Mouse (Mus musculus) CH12.LX (cell line): ENCODE data around the gene Olfr96. TPM values are rescaled to one million over a fixed set of nuclear protein-coding genes. Genes with fewer than 3 reads are reported as not detected.

Experiments used
- DNase-seq: peaks from one replicate; pipeline ENCODE4 v3.0.0-alpha.2; 2013; ENCODE audit errors: extremely low read depth
- H3K27ac ChIP-seq: 2 replicates; pipeline ENCODE4 v1.5.1; 2012; ENCODE audit warnings: low read depth, mild to moderate bottlenecking, control low read depth, moderate library complexity; ENCODE audit not compliant: insufficient read depth
- H3K27me3 ChIP-seq: replicated peaks from 2 replicates; pipeline ENCODE3; 2012; ENCODE audit warnings: inconsistent platforms
- H3K36me3 ChIP-seq, 2 experiments: replicated peaks in 1 of 2; 2 replicates each; pipeline versions ENCODE3 to v1.6.1; 2012; ENCODE audit warnings: inconsistent platforms in 1 of 2, low read length in 1 of 2, mild to moderate bottlenecking in 1 of 2, mixed read lengths in 1 of 2, moderate library complexity in 1 of 2; ENCODE audit not compliant: control insufficient read depth in 1 of 2, insufficient read depth in 1 of 2
- H3K4me1 ChIP-seq, 2 experiments: 2 replicates each; pipeline ENCODE4 v1.6.1; 2012; ENCODE audit warnings: inconsistent platforms in 1 of 2, moderate library complexity in 1 of 2; ENCODE audit not compliant: insufficient read depth in 2 of 2, control insufficient read depth in 1 of 2
- H3K4me2 ChIP-seq: 2 replicates; pipeline ENCODE4 v1.6.1; 2012; ENCODE audit warnings: low read depth, mild to moderate bottlenecking, control low read depth; ENCODE audit not compliant: poor library complexity, insufficient read depth, severe bottlenecking
- H3K4me3 ChIP-seq, 3 experiments: fragments of 150-350 bp in 1 of 3; sonication (generic) in 1 of 3; replicated peaks in 1 of 3; 2 replicates each; pipeline versions ENCODE3 to v1.5.1; 2011 to 2012; ENCODE audit warnings: low read depth in 2 of 3, low read length in 2 of 3, mild to moderate bottlenecking in 2 of 3, moderate library complexity in 2 of 3, control low read depth in 1 of 3, improper control_type of control experiment in 1 of 3, inconsistent platforms in 1 of 3, mixed read lengths in 1 of 3; ENCODE audit not compliant: poor library complexity in 1 of 3
- H3K79me2 ChIP-seq: replicated peaks from 2 replicates; pipeline ENCODE4 v1.6.1; 2012; ENCODE audit warnings: mild to moderate bottlenecking, moderate library complexity; ENCODE audit not compliant: control insufficient read depth, poor library complexity, insufficient read depth, severe bottlenecking; ENCODE audit errors: extremely low read depth
- H3K9ac ChIP-seq: 2 replicates; pipeline ENCODE4 v1.6.1; 2012; ENCODE audit warnings: low read depth, mild to moderate bottlenecking, control low read depth, moderate library complexity; ENCODE audit not compliant: insufficient read depth
- H3K9me3 ChIP-seq: replicated peaks from 2 replicates; pipeline ENCODE3; 2012; ENCODE audit warnings: low read length, inconsistent platforms, mixed read lengths
- BHLHE40 ChIP-seq: IDR thresholded peaks from 2 replicates; pipeline ENCODE4 v1.6.1; 2011; ENCODE audit warnings: mild to moderate bottlenecking, low read depth, low read length, improper control_type of control experiment
- CHD1 ChIP-seq: IDR thresholded peaks from 2 replicates; pipeline ENCODE4 v1.6.1; 2012; ENCODE audit warnings: low read depth, low read length, improper control_type of control experiment, inconsistent platforms
- CHD2 ChIP-seq: IDR thresholded peaks from 2 replicates; pipeline ENCODE4 v1.6.1; 2011; ENCODE audit warnings: low read length, improper control_type of control experiment
- CTCF ChIP-seq, 2 experiments: IDR thresholded peaks in 1 of 2; conservative IDR thresholded peaks in 1 of 2; 2 replicates each; pipeline ENCODE4 v1.5.1; 2011 to 2012; ENCODE audit warnings: low read depth in 2 of 2, low read length in 2 of 2, improper control_type of control experiment in 1 of 2, inconsistent platforms in 1 of 2, mild to moderate bottlenecking in 1 of 2, moderate library complexity in 1 of 2
- E2F4 ChIP-seq: IDR thresholded peaks from 2 replicates; pipeline ENCODE4 v1.6.1; 2011; ENCODE audit warnings: low read depth, low read length, improper control_type of control experiment; ENCODE audit not compliant: insufficient replicate concordance
- ELF1 ChIP-seq: IDR thresholded peaks from 2 replicates; pipeline ENCODE4 v1.6.1; 2014; ENCODE audit warnings: low read depth, mild to moderate bottlenecking, inconsistent platforms, low read length, improper control_type of control experiment
- EP300 ChIP-seq: IDR thresholded peaks from 2 replicates; pipeline ENCODE4 v1.6.1; 2011; ENCODE audit warnings: low read length, improper control_type of control experiment
- ETS1 ChIP-seq: conservative IDR thresholded peaks from 2 replicates; pipeline ENCODE4 v1.6.1; 2012; ENCODE audit warnings: low read depth, mild to moderate bottlenecking, inconsistent platforms, low read length, improper control_type of control experiment, moderate library complexity
- GABPA ChIP-seq: IDR thresholded peaks from 2 replicates; pipeline ENCODE4 v1.6.1; 2012; ENCODE audit warnings: low read depth, low read length, improper control_type of control experiment, inconsistent platforms; ENCODE audit not compliant: insufficient replicate concordance
- HCFC1 ChIP-seq: IDR thresholded peaks from 2 replicates; pipeline ENCODE4 v1.6.1; 2012; ENCODE audit warnings: low read depth, mild to moderate bottlenecking, inconsistent platforms, low read length, improper control_type of control experiment
- IRF4 ChIP-seq: IDR thresholded peaks from 2 replicates; pipeline ENCODE4 v1.6.1; 2014; ENCODE audit warnings: low read depth, mild to moderate bottlenecking, inconsistent platforms, low read length, improper control_type of control experiment
- JUN ChIP-seq: IDR thresholded peaks from 2 replicates; pipeline ENCODE4 v1.6.1; 2011; ENCODE audit warnings: low read depth, mild to moderate bottlenecking, low read length, improper control_type of control experiment, moderate library complexity; ENCODE audit not compliant: insufficient read depth
- JUND ChIP-seq: conservative IDR thresholded peaks from 2 replicates; pipeline ENCODE4 v1.6.1; 2011; ENCODE audit warnings: low read depth, low read length, improper control_type of control experiment
- KAT2A ChIP-seq: IDR thresholded peaks from 2 replicates; pipeline ENCODE4 v1.6.1; 2012; ENCODE audit warnings: low read length, improper control_type of control experiment, inconsistent platforms; ENCODE audit not compliant: insufficient replicate concordance
- MAFK ChIP-seq: IDR thresholded peaks from 2 replicates; pipeline ENCODE4 v1.6.1; 2011; ENCODE audit warnings: low read length, improper control_type of control experiment; ENCODE audit not compliant: insufficient replicate concordance
- MAX ChIP-seq: IDR thresholded peaks from 2 replicates; pipeline ENCODE4 v1.6.1; 2011; ENCODE audit warnings: low read length, improper control_type of control experiment
- MAZ ChIP-seq: IDR thresholded peaks from 2 replicates; pipeline ENCODE4 v1.6.1; 2012; ENCODE audit warnings: low read depth, mild to moderate bottlenecking, inconsistent platforms, low read length, improper control_type of control experiment, moderate library complexity
- MEF2A ChIP-seq: IDR thresholded peaks from 2 replicates; pipeline ENCODE4 v1.6.1; 2014; ENCODE audit warnings: low read depth, mild to moderate bottlenecking, inconsistent platforms, low read length, improper control_type of control experiment, borderline replicate concordance
- MXI1 ChIP-seq: IDR thresholded peaks from 2 replicates; pipeline ENCODE4 v1.6.1; 2011; ENCODE audit warnings: mild to moderate bottlenecking, low read depth, low read length, improper control_type of control experiment
- MYC ChIP-seq: IDR thresholded peaks from 2 replicates; pipeline ENCODE4 v1.6.1; 2011; ENCODE audit warnings: low read depth, mild to moderate bottlenecking, improper control_type of control experiment, low read length
- NELFE ChIP-seq: IDR thresholded peaks from 2 replicates; pipeline ENCODE4 v1.6.1; 2011; ENCODE audit warnings: low read depth, low read length, improper control_type of control experiment
- NRF1 ChIP-seq: IDR thresholded peaks from 2 replicates; pipeline ENCODE4 v1.6.1; 2014; ENCODE audit warnings: low read depth, mild to moderate bottlenecking, inconsistent platforms, low read length, improper control_type of control experiment, moderate library complexity
- PAX5 ChIP-seq: IDR thresholded peaks from 2 replicates; pipeline ENCODE4 v1.6.1; 2012; ENCODE audit warnings: low read length, inconsistent platforms, mixed read lengths
- POLR2A ChIP-seq: IDR thresholded peaks from 2 replicates; pipeline ENCODE4 v1.6.1; 2011; ENCODE audit warnings: low read depth, mild to moderate bottlenecking, improper control_type of control experiment, low read length
- POLR2AphosphoS2 ChIP-seq: IDR thresholded peaks from 2 replicates; pipeline ENCODE4 v1.6.1; 2011; ENCODE audit warnings: low read depth, low read length, improper control_type of control experiment
- RAD21 ChIP-seq: IDR thresholded peaks from 2 replicates; pipeline ENCODE4 v1.6.1; 2011; ENCODE audit warnings: low read depth, mild to moderate bottlenecking, low read length, improper control_type of control experiment, moderate library complexity
- RCOR1 ChIP-seq: conservative IDR thresholded peaks from 2 replicates; pipeline ENCODE4 v1.6.1; 2012; ENCODE audit warnings: low read depth, mild to moderate bottlenecking, inconsistent platforms, low read length, improper control_type of control experiment
- SIN3A ChIP-seq: IDR thresholded peaks from 2 replicates; pipeline ENCODE4 v1.6.1; 2012; ENCODE audit warnings: low read length, improper control_type of control experiment, inconsistent platforms
- SMC3 ChIP-seq: IDR thresholded peaks from 2 replicates; pipeline ENCODE4 v1.6.1; 2011; ENCODE audit warnings: low read depth, low read length, improper control_type of control experiment
- TBP ChIP-seq: conservative IDR thresholded peaks from 2 replicates; pipeline ENCODE4 v1.6.1; 2011; ENCODE audit warnings: low read depth, low read length, improper control_type of control experiment
- TCF12 ChIP-seq: IDR thresholded peaks from 2 replicates; pipeline ENCODE4 v1.6.1; 2014; ENCODE audit warnings: low read depth, mild to moderate bottlenecking, inconsistent platforms, low read length, improper control_type of control experiment
- UBTF ChIP-seq: IDR thresholded peaks from 2 replicates; pipeline ENCODE4 v1.6.1; 2012; ENCODE audit warnings: low read depth, mild to moderate bottlenecking, inconsistent platforms, low read length, improper control_type of control experiment, moderate library complexity
- USF1 ChIP-seq: IDR thresholded peaks from 2 replicates; pipeline ENCODE4 v1.6.1; 2014; ENCODE audit warnings: low read depth, mild to moderate bottlenecking, inconsistent platforms, low read length, improper control_type of control experiment
- USF2 ChIP-seq: conservative IDR thresholded peaks from 2 replicates; pipeline ENCODE4 v1.6.1; 2011; ENCODE audit warnings: low read depth, low read length, improper control_type of control experiment
- ZC3H11A ChIP-seq: IDR thresholded peaks from 2 replicates; pipeline ENCODE4 v1.6.1; 2012; ENCODE audit warnings: low read depth, mild to moderate bottlenecking, inconsistent platforms, low read length, improper control_type of control experiment
- ZKSCAN1 ChIP-seq: IDR thresholded peaks from 2 replicates; pipeline ENCODE4 v1.6.1; 2012; ENCODE audit warnings: low read depth, inconsistent platforms, low read length, improper control_type of control experiment, borderline replicate concordance
- ZMIZ1 ChIP-seq: IDR thresholded peaks from 2 replicates; pipeline ENCODE4 v1.6.1; 2012; ENCODE audit warnings: low read depth, mild to moderate bottlenecking, inconsistent platforms, low read length, improper control_type of control experiment
- ZNF384 ChIP-seq: IDR thresholded peaks from 2 replicates; pipeline ENCODE4 v1.6.1; 2012; ENCODE audit warnings: low read depth, low read length, improper control_type of control experiment, inconsistent platforms
- dilution Hi-C: fragments of 300-500 bp; cut with MboI; formaldehyde crosslinking; loops from 2 replicates; pipeline ENCODE4 v1.14.3; 2020; ENCODE audit warnings: low sequenced_read_pairs; ENCODE audit not compliant: extremely low pct_unique_long_range_greater_than_20kb, extremely low pct_ligation_motif_present
- in situ Hi-C: fragments of 300-500 bp; cut with MboI; formaldehyde crosslinking; loops from 3 replicates; pipeline ENCODE4 v1.14.3; 2019; ENCODE audit warnings: low sequenced_read_pairs, low pct_ligation_motif_present, low pct_unique_long_range_greater_than_20kb, mixed read lengths
- polyA plus RNA-seq: library from polyadenylated mRNA; unstranded; fragments of >175 nt; gene quantifications from 2 replicates; pipeline ENCODE4 v1.2.1, GENCODE M21; 2012; ENCODE audit warnings: low read depth; ENCODE audit not compliant: insufficient read length
- total RNA-seq, 2 experiments: library from RNA; depleted of rRNA; stranded (reverse); fragments of 300-350 nt in 1 of 2; fragments of >200 nt in 1 of 2; gene quantifications; 2 replicates each; pipeline ENCODE4 v1.2.3; 2012 to 2014

The Olfr96 gene
- total and polyA plus RNA-seq, 3 experiments, result not detected

DNA sequence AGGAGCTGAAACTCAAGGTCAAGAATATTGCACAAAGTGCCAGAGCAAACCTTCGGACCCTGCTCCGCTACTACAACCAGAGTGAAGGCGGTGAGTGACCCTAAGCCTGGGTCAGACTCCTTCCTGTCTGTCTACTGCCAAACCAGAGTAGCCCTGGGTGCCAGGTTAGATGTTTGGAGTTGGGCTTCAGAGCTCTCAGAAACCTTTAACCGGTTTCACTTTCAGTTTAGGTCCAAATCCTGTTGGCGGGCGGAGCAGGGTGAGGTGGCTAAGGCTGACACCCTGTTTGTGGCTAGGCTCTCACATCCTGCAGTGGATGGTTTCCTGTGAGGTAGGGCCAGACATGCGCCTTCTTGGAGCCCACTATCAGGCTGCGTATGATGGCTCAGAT lies 50.8 kb downstream of the Olfr96 start:
- Histone ChIP-seq H3K36me3 (peaks cover 24 to 43% of the 10 kb centered on the region in 2 experiments), H3K9ac (peak overlapping the region; percentile 82), H3K27ac (peak overlapping the region; percentile 86), H3K4me3 (peak overlapping the region; percentile 76 to 90 (median 80)), H3K9me3 (no peaks in the 10 kb centered on the region), H3K79me2 (peaks cover 28% of the 10 kb centered on the region), H3K4me1 (peaks cover 6 to 41% of the 10 kb centered on the region in 2 experiments), H3K4me2 (peak overlapping the region; percentile 60), H3K27me3 (no peaks in the 10 kb centered on the region)
- DNase-seq, result peak; percentile 88
- in situ Hi-C loops (no loop called here), dilution Hi-C loops (no loop called here)
- no peak for TF ChIP-seq PAX5
- TF ChIP-seq MEF2A, result no peak
- TF ChIP-seq JUND, result no peak
- TF ChIP-seq TCF12, result peak; percentile 52; the same call in 1 of the 2 replicates
- TF ChIP-seq ZNF384, result no peak
- TF ChIP-seq IRF4, result peak; percentile 85
- no peak for TF ChIP-seq BHLHE40
- no peak for TF ChIP-seq ZC3H11A
- TF ChIP-seq NRF1, result peak; percentile 68
- no peak for TF ChIP-seq CTCF (conservative IDR thresholded peaks at IDR 0.05 in 1 of 2, IDR thresholded peaks at IDR 0.05 in 1 of 2; ENCODE audit: low read depth in 2 of 2, low read length in 2 of 2)
- no peak for TF ChIP-seq ZMIZ1
- no peak for TF ChIP-seq ZKSCAN1
- TF ChIP-seq EP300, result no peak
- no peak for TF ChIP-seq CHD1
- no peak for TF ChIP-seq POLR2AphosphoS2
- TF ChIP-seq USF2, result no peak
- TF ChIP-seq MXI1, result no peak
- no peak for TF ChIP-seq UBTF
- TF ChIP-seq MAFK, result no peak
- no peak; the same call in 1 of the 2 replicates for TF ChIP-seq SIN3A
- no peak for TF ChIP-seq KAT2A
- no peak for TF ChIP-seq GABPA
- TF ChIP-seq E2F4, result peak; percentile 69; the same call in 1 of the 2 replicates
- no peak for TF ChIP-seq MAZ
- no peak for TF ChIP-seq SMC3
- peak; percentile 51; the same call in 1 of the 2 replicates for TF ChIP-seq NELFE
- no peak for TF ChIP-seq CHD2
- TF ChIP-seq ETS1, result peak; percentile 82
- TF ChIP-seq USF1, result no peak
- peak; percentile 58 for TF ChIP-seq POLR2A
- TF ChIP-seq ELF1, result no peak
- no peak for TF ChIP-seq RAD21
- TF ChIP-seq MYC, result peak; percentile 65; the same call in 1 of the 2 replicates
- no peak for TF ChIP-seq RCOR1
- peak; percentile 25; the same call in 1 of the 2 replicates for TF ChIP-seq HCFC1
- peak; percentile 29; the same call in 1 of the 2 replicates for TF ChIP-seq MAX
- peak; percentile 62; the same call in 1 of the 2 replicates for TF ChIP-seq TBP
- no peak for TF ChIP-seq JUN
